Mouse (Mus musculus) heart, adult 2 months (tissue): ENCODE data around the gene Olfr1200. TPM values are rescaled to one million over a fixed set of nuclear protein-coding genes. Genes with fewer than 3 reads are reported as not detected.

Experiments used
- DNase-seq, 2 experiments: peaks; one replicate each; pipeline ENCODE4 v3.0.0; 2021
- H3K27ac ChIP-seq: fragments of 200-600 bp; 2 replicates; pipeline ENCODE4 v1.8.1; 2022
- H3K27me3 ChIP-seq: fragments of 200-500 bp; 2 replicates; pipeline ENCODE4 v1.6.1; 2012; ENCODE audit warnings: mild to moderate bottlenecking, low read length, inconsistent platforms, mixed read lengths; ENCODE audit not compliant: control insufficient read depth, insufficient read depth
- H3K36me3 ChIP-seq: fragments of 200-500 bp; 2 replicates; pipeline ENCODE4 v1.6.1; 2012; ENCODE audit warnings: low read length, inconsistent platforms; ENCODE audit not compliant: control insufficient read depth, insufficient read depth
- H3K4me1 ChIP-seq: fragments of 200-500 bp; 2 replicates; pipeline ENCODE4 v1.6.1; 2011; ENCODE audit warnings: low read length; ENCODE audit not compliant: control insufficient read depth, insufficient read depth
- H3K4me3 ChIP-seq: fragments of 200-600 bp; 2 replicates; pipeline ENCODE4 v1.8.1; 2022
- H3K79me2 ChIP-seq: fragments of 200-500 bp; replicated peaks from 2 replicates; pipeline ENCODE4 v1.6.1; 2012; ENCODE audit warnings: mild to moderate bottlenecking, inconsistent platforms, low read length, moderate library complexity, mixed read lengths; ENCODE audit not compliant: control insufficient read depth, insufficient read depth
- H3K9ac ChIP-seq: fragments of 200-500 bp; 2 replicates; pipeline ENCODE4 v1.6.1; 2012; ENCODE audit warnings: low read depth, mild to moderate bottlenecking, control low read depth, inconsistent platforms, low read length, mixed read lengths
- CTCF ChIP-seq: fragments of 200-600 bp; IDR thresholded peaks from 2 replicates; pipeline ENCODE4 v1.8.1; 2022; ENCODE audit warnings: antibody characterized with exemption, mild to moderate bottlenecking, moderate library complexity
- EP300 ChIP-seq: fragments of 200-500 bp; IDR thresholded peaks from 2 replicates; pipeline ENCODE4 v1.6.1; 2011; ENCODE audit warnings: low read depth, low read length, control low read depth; ENCODE audit not compliant: insufficient read depth
- POLR2A ChIP-seq: fragments of 200-500 bp; IDR thresholded peaks from 2 replicates; pipeline ENCODE4 v1.6.1; 2011; ENCODE audit warnings: mild to moderate bottlenecking, low read depth, low read length, control low read depth; ENCODE audit not compliant: insufficient read depth
- WGBS: fragments of 180-500 bp; shearing (Covaris S2); methylation state at CpG from one replicate; pipeline ENCODE4 v1.1.7; 2018; 5-methylcytosine and 5-hydroxymethylcytosine counted together
- intact Hi-C: fragments of 180-260 bp; cut with DNase I; formaldehyde crosslinking; loops from one replicate; pipeline ENCODE4 v1.15.1; 2025
- long read RNA-seq: library from polyadenylated mRNA; stranded (forward); transcript quantifications from one replicate; pipeline ENCODE4 v2.0.0, GENCODE M21; 2021
- polyA plus RNA-seq: library from polyadenylated mRNA; depleted of rRNA; stranded (reverse); fragments of >200 nt; gene quantifications from 2 replicates; pipeline ENCODE4 v1.2.3, GENCODE M21; 2012; rRNA removed
- total RNA-seq, 2 experiments: library from RNA; stranded (reverse); gene quantifications; 2 replicates each; pipeline ENCODE4 v1.2.3; 2021

Gene Olfr1200
- total RNA-seq (not detected), polyA plus RNA-seq (not detected in 2 replicates)
- long read RNA-seq = 0 reads

DNA sequence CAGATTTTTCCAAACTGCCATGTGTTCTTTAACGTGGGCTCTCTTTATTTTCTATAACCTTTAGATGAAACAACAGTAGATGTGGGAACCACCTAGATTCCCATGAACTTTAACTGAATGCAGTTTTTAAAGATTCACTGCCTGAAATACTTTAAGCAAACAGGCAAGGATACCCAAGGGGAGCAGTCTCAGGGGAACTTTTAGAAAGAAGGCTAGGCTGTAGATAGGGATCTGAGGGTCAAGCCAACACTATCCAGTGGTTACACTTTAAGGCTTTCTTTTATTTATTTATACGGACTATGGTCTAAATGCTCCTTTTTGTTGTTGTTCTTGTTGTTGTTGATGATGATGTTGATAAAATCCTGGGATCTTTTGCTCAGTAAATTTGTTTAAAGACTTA is at the start of gene Olfr1200:
TSS of gene Olfr1200 (minus strand) at position 101 of the 400 bp plus-strand sequence.
- Histone ChIP-seq H3K27ac (no peak within 1 kb of the TSS), H3K4me1 (no peaks in the 10 kb centered on the region), H3K4me3 (no peak within 1 kb of the TSS), H3K36me3 (no peaks in the 10 kb centered on the region), H3K79me2 (no peaks in the 10 kb centered on the region), H3K27me3 (no peaks in the 10 kb centered on the region), H3K9ac (no peak within 1 kb of the TSS)
- DNase-seq = no peak
- no peak for TF ChIP-seq EP300
- no peak for TF ChIP-seq POLR2A
- TF ChIP-seq CTCF = no peak
- intact Hi-C loops = no loop called here
- 55% methylated on average over 2 of the region's 2 CpGs for WGBS

DNA sequence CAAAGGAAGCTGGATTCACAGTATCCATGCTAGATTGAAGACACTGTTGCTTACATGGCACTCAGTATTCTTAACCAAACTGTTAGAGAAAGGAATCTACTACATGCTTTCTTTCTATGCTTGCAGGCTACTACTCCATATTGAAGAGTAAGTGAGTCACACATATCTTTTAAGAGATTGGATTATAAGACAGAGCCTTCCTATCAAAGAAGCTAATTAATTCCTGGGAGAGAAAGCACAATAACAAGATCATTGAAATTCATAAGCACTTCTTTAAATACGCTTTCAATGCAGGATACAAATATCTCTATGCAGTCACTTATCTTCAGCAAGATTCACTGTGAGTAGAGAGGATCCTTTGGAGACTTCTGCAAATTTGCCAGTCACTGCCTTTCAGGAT is 43.9 kb upstream of the Olfr1200 start, which contains the start of gene Olfr1202:
TSS of gene Olfr1202 (plus strand) at position 301 of the 400 bp plus-strand sequence.
- H3K27ac ChIP-seq = no peak within 1 kb of the TSS
- intact Hi-C loops = no loop called here
- H3K36me3 ChIP-seq = no peaks in the 10 kb centered on the region
- no peak for DNase-seq
- H3K79me2 ChIP-seq = no peaks in the 10 kb centered on the region
- 69% methylated on average over 1 of the region's 1 CpGs for WGBS
- no peak within 1 kb of the TSS for H3K4me3 ChIP-seq
- no peaks in the 10 kb centered on the region for H3K27me3 ChIP-seq
- no peaks in the 10 kb centered on the region for H3K4me1 ChIP-seq
- H3K9ac ChIP-seq = no peak within 1 kb of the TSS
- TF ChIP-seq EP300 (no peak), CTCF (no peak), POLR2A (no peak)

DNA sequence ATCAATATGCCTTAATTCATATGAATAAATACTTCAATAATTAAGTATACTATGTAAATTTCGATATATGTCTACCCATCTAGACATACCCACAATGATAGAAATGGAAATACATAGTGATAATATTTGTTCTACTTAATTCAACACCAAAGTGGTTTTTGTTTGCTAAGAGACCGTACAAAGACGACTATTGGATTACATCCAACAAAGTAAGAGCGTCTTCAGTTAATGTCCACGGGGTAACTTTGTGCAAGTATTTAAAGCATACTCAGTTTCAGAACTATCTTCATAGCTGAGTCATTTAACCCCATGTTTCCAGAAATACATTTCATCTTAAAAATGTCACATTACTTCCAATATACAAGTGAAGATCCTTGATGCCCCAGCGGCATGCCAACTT is 22.4 kb upstream of the Olfr1200 start, which contains the start of gene Olfr1201:
TSS of gene Olfr1201 (plus strand) at position 301 of the 400 bp plus-strand sequence.
- no peaks in the 10 kb centered on the region for H3K27me3 ChIP-seq
- intact Hi-C loops = no loop called here
- 73% methylated on average over 6 of the region's 6 CpGs for WGBS

DNA sequence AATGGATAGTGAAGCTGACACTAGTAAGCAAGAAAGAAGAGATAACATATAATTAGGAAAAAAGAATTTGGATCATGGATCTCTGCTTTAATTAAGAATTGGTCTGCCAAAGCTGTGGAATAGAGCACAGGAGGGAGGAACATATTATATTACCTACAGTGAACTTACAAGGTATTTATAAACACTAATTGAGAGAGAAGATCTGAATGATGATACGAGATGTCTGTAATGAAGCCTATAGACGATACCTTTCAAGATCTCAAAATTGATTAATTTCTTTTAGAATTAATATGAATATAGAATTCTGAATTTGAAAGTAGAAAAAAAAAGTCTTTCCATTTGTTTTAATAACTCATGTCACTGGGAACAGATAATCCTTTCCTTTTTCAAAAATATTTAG is 9.9 kb downstream of the Olfr1200 start, which contains the start of gene Olfr1199:
TSS of gene Olfr1199 (minus strand) at position 101 of the 400 bp plus-strand sequence.
- H3K4me1 ChIP-seq = no peaks in the 10 kb centered on the region
- H3K4me3 ChIP-seq = no peak within 1 kb of the TSS
- intact Hi-C loops = no loop called here
- H3K27ac ChIP-seq = no peak within 1 kb of the TSS
- no peaks in the 10 kb centered on the region for H3K79me2 ChIP-seq
- no peak within 1 kb of the TSS for H3K9ac ChIP-seq
- no peaks in the 10 kb centered on the region for H3K36me3 ChIP-seq
- no peaks in the 10 kb centered on the region for H3K27me3 ChIP-seq
- DNase-seq = no peak
- TF ChIP-seq CTCF = no peak
- TF ChIP-seq POLR2A = no peak
- no peak for TF ChIP-seq EP300
- 83% methylated on average over 2 of the region's 2 CpGs for WGBS

More for the DNA sequence above, 22.4 kb upstream of the Olfr1200 start, which contains the start of gene Olfr1201:
- Histone ChIP-seq H3K79me2 (no peaks in the 10 kb centered on the region), H3K9ac (no peak within 1 kb of the TSS), H3K4me3 (no peak within 1 kb of the TSS), H3K4me1 (no peaks in the 10 kb centered on the region), H3K27ac (no peak within 1 kb of the TSS), H3K36me3 (no peaks in the 10 kb centered on the region)
- no peak for DNase-seq
- TF ChIP-seq CTCF = no peak

DNA sequence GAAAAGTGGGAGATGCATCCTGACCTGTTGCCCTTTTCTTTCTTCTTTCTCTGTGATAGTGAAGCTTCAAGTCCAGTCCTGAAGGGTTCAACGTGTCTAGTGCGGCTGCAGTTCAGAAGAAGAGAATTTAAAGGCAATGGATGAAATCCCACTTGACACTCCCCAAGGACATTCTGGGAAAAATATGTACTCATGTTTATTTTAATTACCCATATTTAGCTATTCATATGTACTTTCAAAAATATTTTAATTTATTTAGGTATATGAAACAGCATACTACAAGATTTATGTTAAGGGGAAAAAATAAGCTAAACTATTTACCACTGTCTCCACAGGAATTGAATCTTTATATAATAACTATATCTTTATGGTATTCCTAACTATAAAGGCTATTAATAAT is 19.0 kb downstream of the Olfr1200 start, which contains the start of gene Olfr1198:
TSS of gene Olfr1198 (minus strand) at position 101 of the 400 bp plus-strand sequence.
- intact Hi-C loops = no loop called here
- TF ChIP-seq EP300 = no peak
- no peak for TF ChIP-seq CTCF
- TF ChIP-seq POLR2A = no peak
- WGBS = 84% methylated on average over 2 of the region's 2 CpGs

DNA sequence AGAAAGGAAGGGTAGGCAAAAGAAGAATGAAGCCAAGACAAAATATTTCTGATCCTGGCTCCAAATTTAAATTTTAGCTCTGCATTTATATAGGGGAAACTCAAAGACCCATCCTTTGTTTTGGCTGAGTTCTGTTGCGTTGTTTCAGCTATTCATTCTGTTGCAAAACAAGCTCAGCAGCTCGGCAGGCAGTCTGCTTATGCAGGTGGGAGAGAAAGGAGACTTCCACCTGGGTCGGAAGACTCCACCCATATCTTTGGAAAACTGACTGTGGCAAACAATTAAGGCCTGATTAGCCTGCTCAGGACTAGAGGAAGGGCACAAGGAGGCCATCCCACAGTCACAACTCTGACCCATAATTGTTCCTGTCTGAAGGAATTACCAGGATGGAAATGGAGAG is 26.9 kb downstream of the Olfr1200 start:
- TF ChIP-seq POLR2A (no peak), CTCF (no peak), EP300 (no peak)
- Histone ChIP-seq H3K4me1 (no peaks in the 10 kb centered on the region), H3K27ac (no peak overlapping the region), H3K4me3 (no peak overlapping the region), H3K27me3 (no peaks in the 10 kb centered on the region), H3K9ac (no peak overlapping the region), H3K36me3 (no peaks in the 10 kb centered on the region), H3K79me2 (no peaks in the 10 kb centered on the region)
- WGBS = 70% methylated on average over 3 of the region's 3 CpGs
- DNase-seq = no peak
- intact Hi-C loops = no loop called here

More for the DNA sequence above, 19.0 kb downstream of the Olfr1200 start, which contains the start of gene Olfr1198:
- H3K36me3 ChIP-seq = no peaks in the 10 kb centered on the region
- H3K4me1 ChIP-seq = no peaks in the 10 kb centered on the region
- H3K4me3 ChIP-seq = no peak within 1 kb of the TSS
- H3K79me2 ChIP-seq = no peaks in the 10 kb centered on the region
- no peaks in the 10 kb centered on the region for H3K27me3 ChIP-seq
- H3K9ac ChIP-seq = no peak within 1 kb of the TSS
- no peak for DNase-seq
- no peak within 1 kb of the TSS for H3K27ac ChIP-seq

DNA sequence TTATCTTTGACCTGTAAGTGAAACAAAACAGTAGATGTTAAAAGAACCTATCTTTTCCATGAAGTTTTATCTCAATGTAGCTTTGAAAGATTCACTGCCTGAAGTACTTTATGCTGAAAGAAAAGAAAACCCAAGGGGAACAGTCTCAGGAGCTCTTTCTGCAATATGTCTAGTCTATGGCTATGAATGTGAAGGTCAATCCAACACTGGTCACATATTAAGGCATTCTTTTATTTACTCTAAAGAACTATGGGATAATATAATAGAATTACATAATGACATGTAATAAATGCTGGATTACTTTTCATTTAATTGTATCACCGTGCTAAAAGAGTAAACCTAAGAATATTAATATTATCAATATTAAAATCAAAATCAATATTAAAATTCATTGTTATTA is 38.0 kb downstream of the Olfr1200 start, which contains the start of gene Olfr1197:
TSS of gene Olfr1197 (minus strand) at position 101 of the 400 bp plus-strand sequence.
- Histone ChIP-seq H3K27ac (no peak within 1 kb of the TSS), H3K27me3 (no peaks in the 10 kb centered on the region), H3K9ac (no peak within 1 kb of the TSS), H3K4me3 (no peak within 1 kb of the TSS), H3K4me1 (no peaks in the 10 kb centered on the region), H3K36me3 (no peaks in the 10 kb centered on the region), H3K79me2 (no peaks in the 10 kb centered on the region)
- intact Hi-C loops = no loop called here
- WGBS = 62% methylated on average over 1 of the region's 1 CpGs
- no peak for DNase-seq
- TF ChIP-seq EP300 = no peak

Other genes with a start within 250 kb of the Olfr1200 start
- gene Olfr1188, start 213.6 kb downstream of the Olfr1200 start, total RNA-seq = not detected
- gene Olfr1188, start 213.6 kb downstream of the Olfr1200 start, polyA plus RNA-seq = not detected in 2 replicates
- gene Olfr1189, start 184.0 kb downstream of the Olfr1200 start, total RNA-seq = not detected
- not detected in 2 replicates for gene Olfr1189, start 184.0 kb downstream of the Olfr1200 start, polyA plus RNA-seq
- not detected for gene Olfr1191-ps1, start 129.9 kb downstream of the Olfr1200 start, total RNA-seq
- gene Olfr1191-ps1, start 129.9 kb downstream of the Olfr1200 start, polyA plus RNA-seq = not detected in 2 replicates
- gene Olfr1192-ps1, start 122.0 kb downstream of the Olfr1200 start, total RNA-seq = not detected
- gene Olfr1192-ps1, start 122.0 kb downstream of the Olfr1200 start, polyA plus RNA-seq = not detected in 2 replicates
- not detected for gene Olfr1193, start 94.9 kb downstream of the Olfr1200 start, total RNA-seq
- not detected in 2 replicates for gene Olfr1193, start 94.9 kb downstream of the Olfr1200 start, polyA plus RNA-seq
- not detected for gene Olfr1195, start 81.3 kb downstream of the Olfr1200 start, total RNA-seq
- not detected in 2 replicates for gene Olfr1195, start 81.3 kb downstream of the Olfr1200 start, polyA plus RNA-seq
- not detected for gene Olfr1196, start 65.9 kb downstream of the Olfr1200 start, total RNA-seq
- gene Olfr1196, start 65.9 kb downstream of the Olfr1200 start, polyA plus RNA-seq = not detected in 2 replicates
- not detected for gene Olfr1197, start 38.1 kb downstream of the Olfr1200 start, total RNA-seq
- not detected in 2 replicates for gene Olfr1197, start 38.1 kb downstream of the Olfr1200 start, polyA plus RNA-seq
- gene Olfr1198, start 19.1 kb downstream of the Olfr1200 start, total RNA-seq = not detected
- gene Olfr1198, start 19.1 kb downstream of the Olfr1200 start, polyA plus RNA-seq = not detected in 2 replicates
- gene Olfr1199, start 10.0 kb downstream of the Olfr1200 start, total RNA-seq = not detected
- gene Olfr1199, start 10.0 kb downstream of the Olfr1200 start, polyA plus RNA-seq = not detected in 2 replicates
- gene Olfr1201, start 22.5 kb upstream of the Olfr1200 start, total RNA-seq = not detected
- gene Olfr1201, start 22.5 kb upstream of the Olfr1200 start, polyA plus RNA-seq = not detected in 2 replicates
- gene Olfr1202, start 44.0 kb upstream of the Olfr1200 start, total RNA-seq = under 1 TPM in 1 of 2 experiments, not detected in 1; 0.07 TPM
- gene Olfr1202, start 44.0 kb upstream of the Olfr1200 start, polyA plus RNA-seq = not detected in 2 replicates
- gene Olfr1205, start 59.2 kb upstream of the Olfr1200 start, total RNA-seq = not detected
- not detected in 2 replicates for gene Olfr1205, start 59.2 kb upstream of the Olfr1200 start, polyA plus RNA-seq
- gene Olfr1204, start 78.8 kb upstream of the Olfr1200 start, total RNA-seq = not detected
- not detected in 2 replicates for gene Olfr1204, start 78.8 kb upstream of the Olfr1200 start, polyA plus RNA-seq
- not detected for gene Olfr1206, start 92.7 kb upstream of the Olfr1200 start, total RNA-seq
- not detected in 2 replicates for gene Olfr1206, start 92.7 kb upstream of the Olfr1200 start, polyA plus RNA-seq
- not detected for gene Olfr1208, start 131.8 kb upstream of the Olfr1200 start, total RNA-seq
- gene Olfr1208, start 131.8 kb upstream of the Olfr1200 start, polyA plus RNA-seq = not detected in 2 replicates
- not detected for gene Olfr1209, start 144.7 kb upstream of the Olfr1200 start, total RNA-seq
- not detected in 2 replicates for gene Olfr1209, start 144.7 kb upstream of the Olfr1200 start, polyA plus RNA-seq
- not detected for gene Olfr1211, start 167.6 kb upstream of the Olfr1200 start, total RNA-seq
- gene Olfr1211, start 167.6 kb upstream of the Olfr1200 start, polyA plus RNA-seq = not detected in 2 replicates
- gene Olfr1212, start 183.5 kb upstream of the Olfr1200 start, total RNA-seq = not detected
- not detected in 2 replicates for gene Olfr1212, start 183.5 kb upstream of the Olfr1200 start, polyA plus RNA-seq
- not detected for gene Gm13762, start 209.8 kb upstream of the Olfr1200 start, total RNA-seq
- not detected in 2 replicates for gene Gm13762, start 209.8 kb upstream of the Olfr1200 start, polyA plus RNA-seq
- gene Olfr1214, start 222.2 kb upstream of the Olfr1200 start, total RNA-seq = not detected
- gene Olfr1214, start 222.2 kb upstream of the Olfr1200 start, polyA plus RNA-seq = not detected in 2 replicates
- not detected for gene Olfr1215, start 236.5 kb upstream of the Olfr1200 start, total RNA-seq
- gene Olfr1215, start 236.5 kb upstream of the Olfr1200 start, polyA plus RNA-seq = not detected in 2 replicates
- not detected for gene Olfr1216, start 247.9 kb upstream of the Olfr1200 start, total RNA-seq
- gene Olfr1216, start 247.9 kb upstream of the Olfr1200 start, polyA plus RNA-seq = not detected in 2 replicates